Mouse (Mus musculus): ENCODE data around the gene 4930512M02Rik. TPM values are rescaled to one million over a fixed set of nuclear protein-coding genes. Genes with fewer than 3 reads are reported as not detected.

Gene 4930512M02Rik
- polyA plus RNA-seq, 1 experiment from 2014 or later: not detected

- WGBS (ENCODE audit: insufficient replicate concordance): 46% methylated on average over 4 of the region's 4 CpGs
- H3K9me3 ChIP-seq (replicated peaks; ENCODE audit: control insufficient read depth, low read length): no peaks in the 10 kb centered on the region
- H3K4me3 ChIP-seq (ENCODE audit: low read depth, low read length): no peak overlapping the region
- H3K27ac ChIP-seq (ENCODE audit: low read length): 0 out of 2 replicates have a peak overlapping the region, but pooled peaks have one; percentile 15
- no peaks in the 10 kb centered on the region for H3K36me3 ChIP-seq (ENCODE audit: control insufficient read depth, insufficient read depth)
- ATAC-seq (ENCODE audit: low read depth): no peak
- H3K4me1 ChIP-seq (ENCODE audit: control insufficient read depth, low read depth, low read length): peaks cover 18% of the 10 kb centered on the region
- no peak overlapping the region for H3K9ac ChIP-seq (ENCODE audit: low read depth, low read length)
- no peak overlapping the region for H3K4me2 ChIP-seq (ENCODE audit: low read depth, low read length)
- no peaks in the 10 kb centered on the region for H3K27me3 ChIP-seq (ENCODE audit: control insufficient read depth, insufficient read depth, low read depth, low read length)
Measured at GRCm38 (mm10) chr11:11657634-11658033, 30.0 kb upstream of the 4930512M02Rik start.

GRCm38 (mm10) chr11:11656995-11657530, 29.4 kb upstream of the 4930512M02Rik start:
- H3K27ac ChIP-seq (ENCODE audit: low read length): 0 out of 2 replicates have a peak overlapping the region, but pooled peaks have one; percentile 15
- no peak overlapping the region for H3K9ac ChIP-seq (ENCODE audit: low read depth, low read length)

GRCm38 (mm10) chr11:11656388-11656787, 28.8 kb upstream of the 4930512M02Rik start:
- Histone ChIP-seq H3K4me1 (ENCODE audit: control insufficient read depth, low read depth, low read length) (peaks cover 18% of the 10 kb centered on the region), H3K9me3 (replicated peaks; ENCODE audit: control insufficient read depth, low read length) (no peaks in the 10 kb centered on the region), H3K27me3 (ENCODE audit: control insufficient read depth, insufficient read depth, low read depth, low read length) (no peaks in the 10 kb centered on the region), H3K9ac (ENCODE audit: low read depth, low read length) (no peak overlapping the region), H3K4me2 (ENCODE audit: low read depth, low read length) (no peak overlapping the region), H3K27ac (ENCODE audit: low read length) (no peak overlapping the region), H3K4me3 (ENCODE audit: low read depth, low read length) (no peak overlapping the region), H3K36me3 (ENCODE audit: control insufficient read depth, insufficient read depth) (no peaks in the 10 kb centered on the region)
- 18% methylated on average over 3 of the region's 3 CpGs for WGBS (ENCODE audit: insufficient replicate concordance)
- ATAC-seq (ENCODE audit: low read depth): no peak; the same call in 1 of the 2 replicates

More at GRCm38 (mm10) chr11:11656995-11657530, 29.4 kb upstream of the 4930512M02Rik start:
- Histone ChIP-seq H3K9me3 (replicated peaks; ENCODE audit: control insufficient read depth, low read length) (no peaks in the 10 kb centered on the region), H3K4me3 (ENCODE audit: low read depth, low read length) (no peak overlapping the region), H3K4me2 (ENCODE audit: low read depth, low read length) (peak overlapping the region; percentile 13; the same call in 1 of the 2 replicates), H3K36me3 (ENCODE audit: control insufficient read depth, insufficient read depth) (no peaks in the 10 kb centered on the region), H3K27me3 (ENCODE audit: control insufficient read depth, insufficient read depth, low read depth, low read length) (no peaks in the 10 kb centered on the region), H3K4me1 (ENCODE audit: control insufficient read depth, low read depth, low read length) (peaks cover 18% of the 10 kb centered on the region)
- WGBS (ENCODE audit: insufficient replicate concordance): 11% methylated on average over 5 of the region's 5 CpGs
- peak; percentile 86 for ATAC-seq (ENCODE audit: low read depth)

- no peaks in the 10 kb centered on the region for H3K27me3 ChIP-seq (ENCODE audit: control insufficient read depth, insufficient read depth, low read depth, low read length)
- no peaks in the 10 kb centered on the region for H3K4me1 ChIP-seq (ENCODE audit: control insufficient read depth, low read depth, low read length)
- no peak overlapping the region for H3K4me2 ChIP-seq (ENCODE audit: low read depth, low read length)
- no peak overlapping the region for H3K27ac ChIP-seq (ENCODE audit: low read length)
- ATAC-seq (ENCODE audit: low read depth): no peak
- H3K9me3 ChIP-seq (replicated peaks; ENCODE audit: control insufficient read depth, low read length): no peaks in the 10 kb centered on the region
- no peak overlapping the region for H3K4me3 ChIP-seq (ENCODE audit: low read depth, low read length)
- H3K9ac ChIP-seq (ENCODE audit: low read depth, low read length): no peak overlapping the region
- no peaks in the 10 kb centered on the region for H3K36me3 ChIP-seq (ENCODE audit: control insufficient read depth, insufficient read depth)
Measured at GRCm38 (mm10) chr11:11644303-11644702, 16.7 kb upstream of the 4930512M02Rik start.

GRCm38 (mm10) chr11:11624073-11624705, 3.4 kb downstream of the 4930512M02Rik start:
- WGBS (ENCODE audit: insufficient replicate concordance): 22% methylated on average over 4 of the region's 4 CpGs
- Histone ChIP-seq H3K4me3 (ENCODE audit: low read depth, low read length) (no peak overlapping the region), H3K27ac (ENCODE audit: low read length) (no peak overlapping the region), H3K4me2 (ENCODE audit: low read depth, low read length) (no peak overlapping the region), H3K9me3 (replicated peaks; ENCODE audit: control insufficient read depth, low read length) (no peaks in the 10 kb centered on the region), H3K27me3 (ENCODE audit: control insufficient read depth, insufficient read depth, low read depth, low read length) (no peaks in the 10 kb centered on the region), H3K36me3 (ENCODE audit: control insufficient read depth, insufficient read depth) (no peaks in the 10 kb centered on the region), H3K9ac (ENCODE audit: low read depth, low read length) (no peak overlapping the region), H3K4me1 (ENCODE audit: control insufficient read depth, low read depth, low read length) (no peaks in the 10 kb centered on the region)
- no peak for ATAC-seq (ENCODE audit: low read depth)

GRCm38 (mm10) chr11:11609243-11609642, 18.4 kb downstream of the 4930512M02Rik start:
- no peak overlapping the region for H3K4me2 ChIP-seq (ENCODE audit: low read depth, low read length)
- no peak overlapping the region for H3K9ac ChIP-seq (ENCODE audit: low read depth, low read length)
- ATAC-seq (ENCODE audit: low read depth): peak; percentile 45
- H3K36me3 ChIP-seq (ENCODE audit: control insufficient read depth, insufficient read depth): no peaks in the 10 kb centered on the region
- H3K9me3 ChIP-seq (replicated peaks; ENCODE audit: control insufficient read depth, low read length): peaks cover 5% of the 10 kb centered on the region; the same call in 1 of the 2 replicates
- H3K4me3 ChIP-seq (ENCODE audit: low read depth, low read length): no peak overlapping the region
- H3K4me1 ChIP-seq (ENCODE audit: control insufficient read depth, low read depth, low read length): no peaks in the 10 kb centered on the region; the same call in 1 of the 2 replicates
- 47% methylated on average over 2 of the region's 2 CpGs for WGBS (ENCODE audit: insufficient replicate concordance)
- H3K27me3 ChIP-seq (ENCODE audit: control insufficient read depth, insufficient read depth, low read depth, low read length): no peaks in the 10 kb centered on the region
- no peak overlapping the region for H3K27ac ChIP-seq (ENCODE audit: low read length)

GRCm38 (mm10) chr11:11587327-11587726, 40.3 kb downstream of the 4930512M02Rik start:
- 32% methylated on average over 2 of the region's 2 CpGs for WGBS (ENCODE audit: insufficient replicate concordance)
- no peaks in the 10 kb centered on the region for H3K36me3 ChIP-seq (ENCODE audit: control insufficient read depth, insufficient read depth)
- no peak overlapping the region for H3K27ac ChIP-seq (ENCODE audit: low read length)
- H3K4me2 ChIP-seq (ENCODE audit: low read depth, low read length): no peak overlapping the region
- no peak overlapping the region for H3K4me3 ChIP-seq (ENCODE audit: low read depth, low read length)
- ATAC-seq (ENCODE audit: low read depth): no peak
- no peaks in the 10 kb centered on the region for H3K4me1 ChIP-seq (ENCODE audit: control insufficient read depth, low read depth, low read length)
- H3K9me3 ChIP-seq (replicated peaks; ENCODE audit: control insufficient read depth, low read length): no peaks in the 10 kb centered on the region
- no peak overlapping the region for H3K9ac ChIP-seq (ENCODE audit: low read depth, low read length)
- no peaks in the 10 kb centered on the region for H3K27me3 ChIP-seq (ENCODE audit: control insufficient read depth, insufficient read depth, low read depth, low read length)

- no peak overlapping the region for H3K4me3 ChIP-seq (ENCODE audit: low read depth, low read length)
- H3K4me2 ChIP-seq (ENCODE audit: low read depth, low read length): no peak overlapping the region
- WGBS (ENCODE audit: insufficient replicate concordance): 69% methylated on average over 1 of the region's 1 CpGs
- H3K27ac ChIP-seq (ENCODE audit: low read length): no peak overlapping the region
- no peaks in the 10 kb centered on the region for H3K4me1 ChIP-seq (ENCODE audit: control insufficient read depth, low read depth, low read length)
- H3K9me3 ChIP-seq (replicated peaks; ENCODE audit: control insufficient read depth, low read length): no peaks in the 10 kb centered on the region
- H3K36me3 ChIP-seq (ENCODE audit: control insufficient read depth, insufficient read depth): no peaks in the 10 kb centered on the region
- H3K27me3 ChIP-seq (ENCODE audit: control insufficient read depth, insufficient read depth, low read depth, low read length): no peaks in the 10 kb centered on the region
- H3K9ac ChIP-seq (ENCODE audit: low read depth, low read length): no peak overlapping the region
- ATAC-seq (ENCODE audit: low read depth): no peak
Measured at GRCm38 (mm10) chr11:11586423-11586822, 41.2 kb downstream of the 4930512M02Rik start.

- Histone ChIP-seq H3K4me2 (ENCODE audit: low read depth, low read length) (no peak overlapping the region), H3K27ac (ENCODE audit: low read length) (no peak overlapping the region), H3K36me3 (ENCODE audit: control insufficient read depth, insufficient read depth) (no peaks in the 10 kb centered on the region), H3K27me3 (ENCODE audit: control insufficient read depth, insufficient read depth, low read depth, low read length) (no peaks in the 10 kb centered on the region), H3K4me3 (ENCODE audit: low read depth, low read length) (no peak overlapping the region), H3K4me1 (ENCODE audit: control insufficient read depth, low read depth, low read length) (peaks cover 17% of the 10 kb centered on the region), H3K9me3 (replicated peaks; ENCODE audit: control insufficient read depth, low read length) (no peaks in the 10 kb centered on the region), H3K9ac (ENCODE audit: low read depth, low read length) (no peak overlapping the region)
- ATAC-seq (ENCODE audit: low read depth): no peak; the same call in 1 of the 2 replicates
- WGBS (ENCODE audit: insufficient replicate concordance): 30% methylated on average over 6 of the region's 6 CpGs
Measured at GRCm38 (mm10) chr11:11573691-11574090, 53.9 kb downstream of the 4930512M02Rik start.
